Mouse (Mus musculus) forebrain, embryonic 11.5 days (tissue): ENCODE measurements around the gene Fstl4. TPM values are rescaled to one million over a fixed set of nuclear protein-coding genes. Genes with fewer than 3 reads are reported as not detected.

Experiments
- ATAC-seq: fragments of 200-750 bp; cut with Nextera tagmentation; replicated peaks from 2 replicates; pipeline ENCODE4 v1.8.0; 2017; ENCODE audit warnings: moderate TSS enrichment; ENCODE audit not compliant: low FRiP score
- DNase-seq: peaks from one replicate; pipeline ENCODE4 v3.0.0-alpha.2; 2017; ENCODE audit warnings: low spot score
- H3K27ac ChIP-seq: fragments of 300-500 bp; sonication (generic); 2 replicates; pipeline ENCODE4 v1.5.1; 2014; ENCODE audit warnings: low read depth, low read length
- H3K27me3 ChIP-seq: fragments of 300-500 bp; sonication (generic); 2 replicates; pipeline ENCODE4 v1.6.1; 2014; ENCODE audit warnings: mild to moderate bottlenecking, low read length, mixed read lengths; ENCODE audit not compliant: control insufficient read depth, insufficient read depth
- H3K36me3 ChIP-seq: fragments of 300-500 bp; sonication (generic); 2 replicates; pipeline ENCODE4 v1.6.1; 2014; ENCODE audit warnings: mild to moderate bottlenecking, low read length, moderate library complexity, mixed read lengths; ENCODE audit not compliant: control insufficient read depth, insufficient read depth
- H3K4me1 ChIP-seq: fragments of 300-500 bp; sonication (generic); replicated peaks from 2 replicates; pipeline ENCODE4 v1.6.1; 2014; ENCODE audit warnings: low read length, mixed read lengths; ENCODE audit not compliant: control insufficient read depth, insufficient read depth
- H3K4me2 ChIP-seq: fragments of 300-500 bp; sonication (generic); 2 replicates; pipeline ENCODE4 v1.6.1; 2014; ENCODE audit warnings: low read depth, mild to moderate bottlenecking, low read length, moderate library complexity, mixed read lengths; ENCODE audit not compliant: severe bottlenecking
- H3K4me3 ChIP-seq: fragments of 300-500 bp; sonication (generic); 2 replicates; pipeline ENCODE4 v1.5.1; 2014; ENCODE audit warnings: low read depth, low read length
- H3K9ac ChIP-seq: fragments of 300-500 bp; sonication (generic); 2 replicates; pipeline ENCODE4 v1.6.1; 2014; ENCODE audit warnings: low read length
- H3K9me3 ChIP-seq: fragments of 300-500 bp; sonication (generic); 2 replicates; pipeline ENCODE4 v1.6.1; 2016; ENCODE audit warnings: low read length, mixed read lengths; ENCODE audit not compliant: control insufficient read depth
- WGBS: fragments of 180-500 bp; shearing (Covaris S2); extraction: QIAGEN DNeasy Blood & Tissue Kit; methylation state at CpG from one replicate; pipeline ENCODE4 v1.1.7; 2014; 5-methylcytosine and 5-hydroxymethylcytosine counted together
- polyA plus RNA-seq: library from polyadenylated mRNA; unstranded; fragments of >200 nt; fragmentation: Nextera tagmentation; extraction: Ambion mirVana; gene quantifications from 2 replicates; pipeline ENCODE4 v1.2.1, GENCODE M21; 2014

Fstl4 gene
- polyA plus RNA-seq, 1 experiment from 2014 or later: 0.73 TPM

DNA sequence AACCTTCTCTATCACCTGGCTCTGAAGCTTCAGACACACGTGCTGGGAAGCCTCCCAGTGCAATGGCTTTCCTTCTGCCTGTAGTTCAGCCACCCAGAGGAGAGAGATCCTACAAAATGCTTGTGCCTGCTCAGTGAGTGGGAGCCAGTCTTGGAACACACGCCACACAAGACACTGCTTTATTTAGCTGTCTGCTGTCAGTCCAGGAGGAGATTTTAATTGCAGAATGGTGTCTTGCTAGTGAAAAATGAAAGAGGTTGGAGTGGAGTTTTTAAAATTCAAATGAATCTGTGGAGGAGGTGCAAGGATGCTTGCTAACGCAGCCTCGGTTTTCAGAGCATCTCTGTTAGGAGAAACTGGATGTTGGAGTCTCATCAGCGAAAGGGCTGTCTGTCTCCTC is 29.9 kb downstream of the Fstl4 start:
- Histone ChIP-seq H3K4me2 (no peak overlapping the region), H3K36me3 (no peaks in the 10 kb centered on the region), H3K4me3 (no peak overlapping the region), H3K4me1 (no peaks in the 10 kb centered on the region), H3K27me3 (no peaks in the 10 kb centered on the region), H3K9me3 (no peaks in the 10 kb centered on the region), H3K9ac (no peak overlapping the region), H3K27ac (no peak overlapping the region)
- WGBS: 82% methylated on average over 5 of the region's 5 CpGs
- ATAC-seq (no peak), DNase-seq (no peak)

DNA sequence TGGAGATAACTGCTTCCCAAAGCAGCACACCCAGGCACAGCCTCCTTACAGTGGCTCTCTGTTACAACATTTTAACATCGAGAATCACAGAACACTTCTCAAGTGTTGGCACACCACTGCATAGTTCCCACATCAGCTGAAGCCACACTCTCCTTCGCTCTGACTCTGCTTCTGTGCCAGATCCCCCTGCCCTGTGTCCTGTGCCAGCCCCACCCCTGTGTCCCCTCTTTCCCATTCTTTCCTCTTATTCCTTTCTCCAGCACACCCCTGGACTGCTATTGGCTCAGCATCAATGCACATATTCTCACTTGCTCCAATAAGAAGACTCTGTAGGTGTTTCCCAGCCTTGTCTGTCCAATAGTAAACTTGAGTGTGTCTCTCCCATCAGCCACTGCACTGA is 45.1 kb downstream of the Fstl4 start:
- H3K27me3 ChIP-seq: no peaks in the 10 kb centered on the region
- H3K4me3 ChIP-seq: no peak overlapping the region
- H3K9me3 ChIP-seq: no peaks in the 10 kb centered on the region
- ATAC-seq: no peak
- no peaks in the 10 kb centered on the region for H3K36me3 ChIP-seq
- DNase-seq: no peak
- WGBS: 92% methylated on average over 2 of the region's 2 CpGs
- H3K4me1 ChIP-seq: no peaks in the 10 kb centered on the region
- H3K9ac ChIP-seq: no peak overlapping the region
- H3K4me2 ChIP-seq: no peak overlapping the region
- no peak overlapping the region for H3K27ac ChIP-seq

DNA sequence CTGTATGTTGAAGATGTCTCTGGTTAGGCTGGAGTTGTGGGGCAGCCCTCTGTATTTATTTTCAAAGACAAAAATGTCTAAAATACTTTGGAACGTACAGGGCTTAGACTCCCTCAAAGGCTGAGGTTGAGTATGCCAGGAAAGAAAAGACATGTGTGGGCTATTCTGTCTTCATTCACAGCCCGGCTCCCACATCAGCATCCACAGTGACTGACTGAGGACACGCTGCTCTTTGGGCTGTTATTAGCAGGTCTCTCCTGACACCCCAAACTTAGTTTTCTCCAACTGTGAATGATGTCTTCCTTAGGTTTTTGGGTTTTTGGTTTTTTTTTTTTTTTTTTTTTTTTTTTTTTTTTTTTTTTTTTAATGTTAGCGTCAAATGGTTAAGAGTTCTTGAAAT is 51.6 kb downstream of the Fstl4 start:
- Histone ChIP-seq H3K4me3 (no peak overlapping the region), H3K36me3 (no peaks in the 10 kb centered on the region), H3K4me2 (no peak overlapping the region), H3K4me1 (no peaks in the 10 kb centered on the region), H3K9ac (no peak overlapping the region), H3K27ac (no peak overlapping the region), H3K27me3 (no peaks in the 10 kb centered on the region), H3K9me3 (no peaks in the 10 kb centered on the region)
- DNase-seq (no peak), ATAC-seq (no peak)
- WGBS: 82% methylated on average over 4 of the region's 4 CpGs

DNA sequence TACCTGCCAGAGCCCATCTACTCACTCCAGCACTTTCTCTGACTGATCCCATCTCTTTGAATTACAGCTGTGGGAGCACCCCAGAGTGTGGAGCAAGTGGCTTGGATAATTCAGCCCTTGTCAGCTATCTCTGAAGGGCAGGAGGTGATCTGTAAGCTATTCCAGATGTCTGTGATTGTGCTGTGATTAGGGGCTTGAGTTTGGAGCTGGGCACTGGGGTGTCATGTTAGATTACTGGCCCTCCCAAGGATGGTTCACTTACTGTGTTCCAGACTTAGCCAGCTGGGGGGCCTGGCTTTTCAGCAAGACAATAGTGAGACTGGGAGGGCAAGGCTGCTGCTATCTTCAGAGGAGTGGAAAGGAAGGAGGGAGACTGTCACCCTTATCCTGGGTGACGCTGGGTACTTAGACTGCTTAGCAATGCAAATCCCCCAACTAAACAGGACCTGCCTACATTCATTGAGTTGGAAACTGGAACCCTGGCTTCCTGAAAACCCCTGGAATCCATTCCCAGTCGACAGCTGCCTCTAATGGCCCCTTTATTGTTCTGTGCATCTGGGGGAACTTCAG is 56.0 kb downstream of the Fstl4 start:
- ATAC-seq (no peak), DNase-seq (no peak)
- no peak overlapping the region for H3K4me2 ChIP-seq
- H3K4me3 ChIP-seq: no peak overlapping the region
- 6% methylated on average over 2 of the region's 2 CpGs for WGBS
- H3K9ac ChIP-seq: no peak overlapping the region
- H3K27ac ChIP-seq: no peak overlapping the region
- H3K36me3 ChIP-seq: no peaks in the 10 kb centered on the region
- no peaks in the 10 kb centered on the region for H3K27me3 ChIP-seq
- no peaks in the 10 kb centered on the region for H3K9me3 ChIP-seq
- no peaks in the 10 kb centered on the region for H3K4me1 ChIP-seq

DNA sequence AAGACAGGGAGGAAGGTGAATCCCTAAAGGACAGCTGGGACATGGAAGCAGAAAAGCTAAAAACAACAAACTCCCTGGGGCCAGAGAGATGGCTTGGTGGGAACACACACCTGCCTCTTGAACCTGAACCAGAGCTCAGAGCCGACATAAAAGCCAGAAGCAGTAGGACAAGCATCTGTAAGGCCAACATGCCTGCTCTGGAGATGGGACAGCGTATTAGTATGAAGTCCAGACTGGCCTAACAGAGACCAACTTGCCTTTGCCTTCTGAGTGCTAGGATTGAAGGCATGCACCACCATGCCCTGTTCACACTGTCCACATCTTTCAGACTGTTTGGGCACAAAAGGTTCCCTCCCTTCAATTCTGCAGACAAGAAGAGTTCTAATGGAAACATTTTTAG is 62.2 kb downstream of the Fstl4 start:
- Histone ChIP-seq H3K9me3 (no peaks in the 10 kb centered on the region), H3K27ac (no peak overlapping the region), H3K4me1 (no peaks in the 10 kb centered on the region), H3K4me2 (no peak overlapping the region), H3K36me3 (no peaks in the 10 kb centered on the region), H3K9ac (no peak overlapping the region), H3K27me3 (no peaks in the 10 kb centered on the region), H3K4me3 (no peak overlapping the region)
- no peak for ATAC-seq
- 87% methylated on average over 2 of the region's 2 CpGs for WGBS
- no peak for DNase-seq

DNA sequence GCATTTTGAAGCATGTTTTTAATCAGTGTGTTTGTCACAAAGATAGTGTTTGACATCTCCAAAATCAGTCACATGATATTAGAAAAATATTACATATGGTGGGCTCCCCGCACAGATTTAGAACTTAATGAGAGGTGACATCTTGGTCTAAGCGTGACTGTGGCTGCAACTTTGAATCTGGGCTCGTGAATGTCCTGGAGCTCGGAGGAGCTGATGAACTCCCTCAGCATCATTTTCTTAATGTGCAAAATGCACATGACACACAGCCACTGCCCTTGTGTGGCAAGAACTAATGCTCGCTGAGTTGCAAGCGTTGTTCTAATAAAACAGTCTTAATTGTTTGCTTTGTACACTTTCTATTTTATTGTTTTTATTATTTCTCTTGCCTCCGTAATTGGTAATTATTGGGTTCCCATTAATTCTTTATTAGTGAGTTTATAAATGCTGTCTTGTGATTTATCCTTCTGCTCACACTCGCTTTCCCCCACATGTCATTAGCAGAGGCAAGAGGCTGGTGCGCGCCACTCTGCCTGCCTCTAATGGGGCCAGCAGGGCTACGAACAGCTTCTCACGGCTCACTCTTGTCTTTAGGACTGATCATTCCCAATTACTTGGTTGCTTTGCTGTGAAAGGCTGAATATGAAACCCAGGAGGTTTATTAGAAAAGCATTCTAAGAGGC is 67.3 kb downstream of the Fstl4 start:
- Histone ChIP-seq H3K27ac (no peak overlapping the region), H3K4me3 (no peak overlapping the region), H3K27me3 (no peaks in the 10 kb centered on the region), H3K9ac (no peak overlapping the region), H3K4me2 (no peak overlapping the region), H3K9me3 (no peaks in the 10 kb centered on the region), H3K36me3 (no peaks in the 10 kb centered on the region), H3K4me1 (no peaks in the 10 kb centered on the region; the same call in 1 of the 2 replicates)
- 70% methylated on average over 12 of the region's 12 CpGs for WGBS
- ATAC-seq (no peak), DNase-seq (no peak)

DNA sequence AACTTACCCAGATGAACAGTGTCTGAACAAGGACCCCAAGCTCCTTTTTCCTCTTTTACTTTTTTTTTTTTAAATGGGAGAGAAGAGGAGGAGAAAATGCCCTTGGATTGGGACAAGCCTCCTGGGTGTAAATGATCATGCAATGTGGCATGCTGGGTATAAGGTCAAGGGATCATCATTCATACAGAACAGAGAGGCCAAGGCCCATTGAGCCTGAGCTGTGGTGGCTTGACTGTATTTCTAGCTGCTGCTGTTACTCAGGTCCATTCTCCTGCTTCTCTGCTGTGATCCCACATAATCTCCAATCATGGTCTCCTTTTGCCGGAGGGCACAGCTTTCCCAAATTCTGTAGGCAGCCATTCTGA is 67.9 kb downstream of the Fstl4 start:
- no peak overlapping the region for H3K4me3 ChIP-seq
- WGBS: 91% methylated on average over 1 of the region's 1 CpGs
- no peak for ATAC-seq

DNA sequence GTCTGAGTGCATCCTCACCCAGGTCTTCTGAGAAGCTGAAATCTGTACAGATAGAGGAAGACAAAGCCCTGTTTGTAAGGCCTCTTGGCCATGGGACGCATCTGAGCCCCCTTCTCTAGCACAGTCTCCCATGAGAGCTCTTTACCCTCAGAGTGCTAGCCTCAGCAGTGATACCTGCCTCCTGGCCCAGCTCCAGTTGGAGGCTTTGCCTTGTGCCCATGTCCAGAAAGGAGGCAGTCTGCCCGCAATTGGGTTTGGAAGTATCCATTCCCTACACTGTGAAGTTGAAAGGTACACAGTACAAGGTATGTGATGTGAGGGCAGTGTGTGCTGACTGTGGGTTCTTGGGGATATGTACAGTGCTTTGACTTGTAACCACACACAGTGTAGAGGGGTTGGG is 84.3 kb downstream of the Fstl4 start:
- no peak for DNase-seq
- no peak overlapping the region for H3K4me2 ChIP-seq
- WGBS: 83% methylated on average over 2 of the region's 2 CpGs

More for the DNA sequence above, 67.9 kb downstream of the Fstl4 start:
- Histone ChIP-seq H3K27me3 (no peaks in the 10 kb centered on the region), H3K4me2 (no peak overlapping the region), H3K4me1 (no peaks in the 10 kb centered on the region; the same call in 1 of the 2 replicates), H3K9me3 (no peaks in the 10 kb centered on the region), H3K36me3 (no peaks in the 10 kb centered on the region), H3K27ac (no peak overlapping the region), H3K9ac (no peak overlapping the region)
- no peak for DNase-seq

DNA sequence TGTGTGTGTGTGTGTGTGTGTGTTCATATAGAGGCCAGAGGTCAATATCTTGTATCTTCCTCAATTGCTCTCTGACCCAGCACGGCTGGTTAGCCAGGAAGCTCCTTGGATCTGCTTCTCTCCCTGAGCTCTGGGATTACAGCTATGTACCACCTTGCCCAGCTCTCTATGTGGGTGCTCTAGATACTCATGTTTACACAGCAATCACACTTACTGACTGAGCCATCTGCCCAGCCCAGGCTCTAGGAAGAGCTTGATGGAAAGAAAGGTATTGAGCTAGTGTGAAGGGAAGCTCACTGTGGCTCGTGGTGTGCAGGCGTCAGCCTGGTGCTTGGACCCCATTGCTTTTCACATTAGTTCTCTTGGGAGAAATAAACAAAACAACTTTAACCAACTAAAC is 85.6 kb downstream of the Fstl4 start:
- ATAC-seq: no peak
- Histone ChIP-seq H3K36me3 (no peaks in the 10 kb centered on the region), H3K9me3 (no peaks in the 10 kb centered on the region), H3K27me3 (no peaks in the 10 kb centered on the region), H3K4me1 (no peaks in the 10 kb centered on the region), H3K4me3 (no peak overlapping the region), H3K9ac (no peak overlapping the region), H3K4me2 (no peak overlapping the region), H3K27ac (no peak overlapping the region)
- DNase-seq: no peak
- 94% methylated on average over 3 of the region's 3 CpGs for WGBS

More for the DNA sequence above, 84.3 kb downstream of the Fstl4 start:
- Histone ChIP-seq H3K9ac (no peak overlapping the region), H3K36me3 (no peaks in the 10 kb centered on the region), H3K27me3 (no peaks in the 10 kb centered on the region), H3K4me3 (no peak overlapping the region), H3K9me3 (no peaks in the 10 kb centered on the region), H3K4me1 (no peaks in the 10 kb centered on the region), H3K27ac (no peak overlapping the region)
- no peak for ATAC-seq
